Mouse (Mus musculus) thymus, postnatal 14 days (tissue): Measurements from ENCODE around the gene Sdf2.

ENCODE experiments used
- DNase-seq: peaks from one replicate; pipeline ENCODE4 v3.0.0; 2021

Gene Sdf2

GRCm38 (mm10) chr11:78262550-78262949, 17.0 kb downstream of the Sdf2 start:
- DNase-seq = peak; percentile 65

DNA sequence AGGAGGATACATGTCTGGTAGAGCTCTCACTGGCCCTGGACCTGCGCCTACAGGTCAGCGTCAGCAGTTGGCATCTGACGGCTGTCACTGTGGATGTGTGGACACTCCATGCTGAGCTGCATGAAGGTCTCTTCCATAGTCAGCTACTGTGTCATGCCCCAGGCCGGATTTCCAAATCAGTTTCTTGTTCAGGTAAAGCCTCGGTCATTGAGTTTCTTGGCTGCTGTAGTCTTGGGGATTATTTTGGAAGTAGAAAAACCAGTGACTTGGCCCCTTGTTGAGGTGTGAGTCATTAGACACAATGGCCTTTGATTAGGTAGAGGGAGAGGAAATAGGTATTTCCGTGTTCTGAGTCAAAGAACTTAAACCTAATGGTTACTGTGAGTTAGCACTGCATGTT, 20.0 kb downstream of the Sdf2 start:
- no peak for DNase-seq

DNA sequence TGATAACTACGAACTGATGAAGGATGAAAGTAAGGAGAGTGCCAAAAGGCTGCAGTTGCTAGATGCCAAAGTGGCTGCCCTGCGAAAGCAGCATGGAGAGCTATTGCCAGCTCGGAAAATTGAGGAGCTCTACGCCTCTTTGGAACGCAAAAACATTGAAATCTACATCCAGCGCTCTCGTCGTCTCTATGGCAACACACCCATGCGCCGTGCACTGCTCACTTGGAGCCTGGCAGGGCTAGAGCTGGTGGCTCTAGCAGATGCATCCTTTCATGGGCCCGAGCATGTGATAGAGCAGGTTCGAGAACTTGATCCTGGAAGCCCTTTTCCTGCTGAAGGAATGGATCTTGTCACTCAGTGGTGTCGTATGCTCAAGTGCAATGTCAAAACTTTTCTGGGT, 26.4 kb downstream of the Sdf2 start:
- no peak for DNase-seq

- no peak for DNase-seq
Measured at GRCm38 (mm10) chr11:78275596-78275995, 30.1 kb downstream of the Sdf2 start.

DNA sequence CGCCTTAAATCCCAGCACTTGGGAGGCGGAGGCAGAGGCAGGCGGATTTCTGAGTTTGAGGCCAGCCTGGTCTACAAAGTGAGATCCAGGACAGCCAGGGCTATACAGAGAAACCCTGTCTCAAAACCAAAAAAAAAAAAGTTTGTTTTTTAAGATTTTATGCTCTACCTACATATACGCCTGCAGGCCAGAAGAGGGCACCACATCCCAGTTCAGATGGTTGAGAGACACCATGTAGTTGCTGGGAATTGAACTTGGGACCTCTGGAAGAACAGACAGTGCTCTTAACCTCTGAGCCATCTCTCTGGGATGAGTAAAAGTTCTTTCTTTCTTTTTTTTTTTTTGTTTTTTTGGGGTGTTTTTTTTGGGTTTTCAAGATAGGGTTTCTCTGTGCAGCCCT, 30.6 kb downstream of the Sdf2 start:
- peak; percentile 23 for DNase-seq

DNA sequence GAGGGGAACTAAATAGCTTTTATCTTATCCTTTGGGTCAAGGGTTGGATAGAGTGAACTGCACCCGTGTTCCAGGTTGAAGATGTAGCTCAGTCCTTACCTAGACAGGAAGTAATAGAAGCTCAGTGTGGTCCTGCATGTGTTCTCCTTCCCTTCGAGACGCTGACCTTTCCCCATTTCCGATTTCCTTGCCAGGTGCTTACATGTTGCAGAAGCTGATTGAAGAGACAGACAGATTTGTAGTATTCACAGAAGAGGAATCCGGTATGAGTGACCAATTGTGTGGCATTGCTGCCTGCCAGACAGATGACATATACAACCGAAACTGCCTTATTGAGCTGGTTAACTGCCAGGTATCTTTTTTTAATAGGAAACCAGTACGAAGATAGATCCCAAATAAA, 33.3 kb downstream of the Sdf2 start:
- DNase-seq = no peak

DNA sequence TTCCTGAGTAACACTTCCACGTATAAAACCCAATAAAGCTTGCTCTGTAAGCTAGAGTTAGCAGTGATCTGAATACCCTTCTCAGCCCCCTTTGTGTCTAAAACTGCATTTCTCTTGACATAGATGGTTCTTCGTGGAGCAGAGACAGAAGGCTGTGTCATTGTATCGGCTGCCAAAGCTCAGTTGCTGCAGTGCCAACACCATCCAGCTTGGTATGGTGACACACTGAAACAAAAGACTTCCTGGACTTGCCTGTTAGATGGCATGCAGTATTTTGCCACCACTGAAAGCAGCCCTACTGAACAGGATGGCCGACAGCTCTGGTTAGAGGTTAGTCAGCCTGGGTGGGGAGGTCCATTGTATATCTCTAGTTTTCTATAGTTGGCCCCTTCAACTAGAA, 34.0 kb downstream of the Sdf2 start:
- no peak for DNase-seq

DNA sequence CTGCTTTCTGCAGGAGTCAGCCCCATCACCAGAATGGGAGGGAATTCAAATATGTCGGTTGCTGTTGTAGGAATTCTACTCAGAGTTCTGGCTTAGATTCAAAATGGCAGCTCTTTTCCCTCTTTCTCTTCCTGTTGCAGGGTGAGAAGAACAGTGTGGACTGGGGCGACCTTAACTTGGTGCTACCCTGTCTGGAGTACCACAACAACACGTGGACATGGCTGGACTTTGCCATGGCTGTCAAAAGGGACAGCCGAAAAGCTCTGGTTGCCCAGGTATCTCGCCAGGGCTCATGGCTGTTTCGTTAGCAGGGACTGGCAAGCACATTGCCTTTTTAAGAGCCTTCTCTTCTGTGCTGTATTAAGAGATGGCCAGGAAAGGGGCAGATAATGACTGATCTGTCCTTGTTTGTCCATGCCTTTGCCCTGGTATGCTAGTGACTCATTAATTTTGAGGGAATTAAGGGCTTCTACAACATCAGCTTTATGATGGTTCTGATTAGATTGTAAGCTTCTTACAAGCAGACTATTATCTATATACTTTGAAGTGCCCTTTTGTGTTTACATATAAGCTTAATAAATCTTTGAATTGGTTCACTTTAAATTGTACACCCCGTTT, 43.7 kb downstream of the Sdf2 start:
- DNase-seq = no peak

DNA sequence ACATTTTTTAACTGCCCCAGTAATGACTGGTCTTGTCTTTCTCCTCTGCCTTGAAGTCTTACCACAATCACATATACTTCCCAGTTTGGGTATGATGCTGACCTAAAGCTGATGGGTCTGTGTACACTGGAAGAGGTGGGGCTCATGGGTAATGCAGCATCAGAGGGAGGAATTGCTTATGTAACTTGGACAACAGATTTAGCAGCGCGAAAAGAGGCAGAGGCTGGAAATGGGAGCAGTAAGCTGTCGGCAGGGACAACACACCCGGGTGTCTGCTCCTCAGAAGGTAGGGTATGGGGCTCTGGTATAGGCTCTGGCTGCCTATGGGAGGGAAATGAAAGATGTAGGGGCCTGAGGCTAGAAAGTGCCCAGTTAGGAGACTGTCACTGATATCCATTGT, 45.1 kb downstream of the Sdf2 start, which contains the start of gene BC030499:
TSS of gene BC030499 (plus strand) at position 188 of the 400 bp plus-strand sequence.
- DNase-seq = no peak

DNA sequence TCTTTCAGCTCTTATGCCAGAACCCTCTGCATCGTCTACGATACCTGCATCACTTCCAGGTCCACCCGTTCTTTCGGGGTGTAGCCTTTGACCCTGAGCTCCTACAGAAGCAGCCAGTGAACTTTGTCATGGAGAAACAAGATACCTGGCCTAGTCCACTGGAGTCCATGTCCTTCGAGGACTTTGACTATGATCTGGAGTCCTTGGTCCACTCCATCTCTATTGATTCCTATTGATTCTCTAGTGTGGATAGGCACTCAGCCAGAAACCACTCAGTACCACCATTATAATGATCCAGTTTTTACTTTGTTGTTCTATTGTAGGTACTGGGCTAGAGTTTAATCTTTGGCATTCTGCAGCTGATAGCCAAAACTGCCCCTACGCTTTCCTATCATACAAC, 49.0 kb downstream of the Sdf2 start:
- no peak for DNase-seq

DNA sequence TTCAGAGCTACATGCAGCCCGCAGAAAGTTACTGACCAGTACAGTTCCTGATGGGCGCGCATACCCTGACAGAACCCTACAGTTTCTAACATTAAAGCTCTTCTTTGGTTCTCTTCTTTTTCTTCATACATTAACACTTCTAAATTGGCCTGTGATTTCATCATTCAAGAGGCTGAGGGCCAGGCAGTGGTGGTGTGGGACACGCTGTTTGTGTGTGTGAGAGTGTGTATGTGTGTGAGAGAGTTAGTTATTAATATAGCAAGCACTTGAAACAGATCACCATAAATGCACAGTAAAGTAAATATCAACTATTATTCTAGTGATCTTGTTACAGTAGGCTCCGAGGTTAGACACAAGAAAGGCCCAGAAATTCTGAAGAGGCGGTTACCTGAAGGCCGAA, 55.4 kb downstream of the Sdf2 start:
- DNase-seq = no peak

DNA sequence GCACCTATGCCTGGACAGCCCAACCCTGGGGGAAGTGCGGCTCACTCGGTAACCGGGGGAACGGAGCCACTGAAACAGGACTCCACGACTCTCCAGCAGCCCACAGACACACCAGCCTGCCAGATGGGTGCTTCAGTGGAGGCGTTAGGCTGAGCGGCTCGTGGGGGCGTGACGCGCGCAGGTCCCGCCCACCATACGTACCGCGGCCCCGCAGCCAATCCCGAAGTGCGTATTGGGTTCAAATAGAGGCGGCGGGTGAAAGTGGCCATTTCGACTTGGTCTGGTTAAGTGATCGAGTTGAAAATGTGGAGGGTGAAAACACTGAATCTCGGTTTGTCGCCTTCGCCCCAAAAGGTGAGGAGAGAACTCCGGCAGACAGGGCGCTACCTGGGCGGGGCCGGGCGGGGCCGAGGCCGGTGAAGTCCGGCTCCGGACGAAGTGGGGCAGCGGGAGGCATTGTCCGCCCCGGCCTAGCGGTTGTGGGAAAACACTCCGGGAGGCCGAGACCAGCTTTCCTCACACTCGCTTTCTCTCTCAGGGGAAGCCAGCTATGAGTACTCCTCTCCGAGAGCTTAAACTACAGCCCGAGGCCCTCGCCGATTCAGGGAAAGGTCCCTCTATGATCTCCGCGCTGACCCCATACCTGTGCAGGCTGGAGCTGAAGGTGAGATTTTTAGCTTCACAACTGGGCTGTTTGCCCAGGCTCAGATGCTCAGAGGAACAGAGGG, 56.0 kb downstream of the Sdf2 start, which contains the start of gene Spag5:
TSS of gene Spag5 (plus strand) at position 173 of the 728 bp plus-strand sequence.
- DNase-seq = peak; percentile 92
